Mouse (Mus musculus): Measurements from ENCODE around the gene Cdca3. TPM values are rescaled to one million over a fixed set of nuclear protein-coding genes. Genes with fewer than 3 reads are reported as not detected.

Gene Cdca3
- polyA plus RNA-seq, 1 experiment from 2014 or later, result 187 TPM

GRCm38 (mm10) chr6:124813496-124813895, 15.9 kb upstream of the Cdca3 start:
- H3K27me3 ChIP-seq (ENCODE audit: insufficient read depth, low read length), result no peaks in the 10 kb centered on the region
- peak overlapping the region; percentile 90 for H3K4me2 ChIP-seq (replicated peaks; ENCODE audit: low read depth, low read length)
- peak; percentile 43 for ATAC-seq (ENCODE audit: low FRiP score, low TSS enrichment)
- H3K9me3 ChIP-seq (ENCODE audit: low read length), result no peaks in the 10 kb centered on the region
- under 1% methylated on average over 18 of the region's 18 CpGs for WGBS
- peak overlapping the region; percentile 84 for H3K4me3 ChIP-seq (ENCODE audit: low read length)
- H3K4me1 ChIP-seq (ENCODE audit: insufficient read depth, low read length), result peaks cover 38% of the 10 kb centered on the region
- peak overlapping the region; percentile 91 for H3K9ac ChIP-seq (replicated peaks; ENCODE audit: low read length)
- H3K36me3 ChIP-seq (ENCODE audit: insufficient read depth, low read length), result peaks cover 38% of the 10 kb centered on the region
- peak overlapping the region; percentile 93 for H3K27ac ChIP-seq (ENCODE audit: low read length)

- Histone ChIP-seq H3K27me3 (ENCODE audit: insufficient read depth, low read length) (no peaks in the 10 kb centered on the region), H3K9me3 (ENCODE audit: low read length) (no peaks in the 10 kb centered on the region), H3K36me3 (ENCODE audit: insufficient read depth, low read length) (peaks cover 42% of the 10 kb centered on the region), H3K4me2 (replicated peaks; ENCODE audit: low read depth, low read length) (peak within 1 kb of the TSS; percentile 90), H3K9ac (replicated peaks; ENCODE audit: low read length) (peak within 1 kb of the TSS; percentile 91), H3K27ac (ENCODE audit: low read length) (peak within 1 kb of the TSS; percentile 93), H3K4me3 (ENCODE audit: low read length) (peak within 1 kb of the TSS; percentile 84), H3K4me1 (ENCODE audit: insufficient read depth, low read length) (peaks cover 38% of the 10 kb centered on the region)
- ATAC-seq (ENCODE audit: low FRiP score, low TSS enrichment), result peak; percentile 88
- 0% methylated on average over 22 of the region's 22 CpGs for WGBS
Measured at GRCm38 (mm10) chr6:124813933-124814332, 15.4 kb upstream of the Cdca3 start, which contains the start of gene Tpi1. Gene Tpi1, minus strand, starts transcription at chr6:124814296.

- peaks cover 47% of the 10 kb centered on the region for H3K36me3 ChIP-seq (ENCODE audit: insufficient read depth, low read length)
- H3K9me3 ChIP-seq (ENCODE audit: low read length), result no peaks in the 10 kb centered on the region
- peak overlapping the region; percentile 93 for H3K27ac ChIP-seq (ENCODE audit: low read length)
- ATAC-seq (ENCODE audit: low FRiP score, low TSS enrichment), result peak; percentile 68
- H3K9ac ChIP-seq (replicated peaks; ENCODE audit: low read length), result peak overlapping the region; percentile 33; the same call in 1 of the 2 replicates
- WGBS, result 17% methylated on average over 8 of the region's 8 CpGs
- peak overlapping the region; percentile 84 for H3K4me3 ChIP-seq (ENCODE audit: low read length)
- peaks cover 38% of the 10 kb centered on the region for H3K4me1 ChIP-seq (ENCODE audit: insufficient read depth, low read length)
- H3K27me3 ChIP-seq (ENCODE audit: insufficient read depth, low read length), result no peaks in the 10 kb centered on the region
- H3K4me2 ChIP-seq (replicated peaks; ENCODE audit: low read depth, low read length), result peak overlapping the region; percentile 90
Measured at GRCm38 (mm10) chr6:124814448-124814847, 14.9 kb upstream of the Cdca3 start.

GRCm38 (mm10) chr6:124814858-124815774, 14.2 kb upstream of the Cdca3 start:
- Histone ChIP-seq H3K27ac (ENCODE audit: low read length) (peak overlapping the region; percentile 30; the same call in 1 of the 2 replicates), H3K36me3 (ENCODE audit: insufficient read depth, low read length) (peaks cover 53% of the 10 kb centered on the region), H3K9me3 (ENCODE audit: low read length) (no peaks in the 10 kb centered on the region), H3K4me3 (ENCODE audit: low read length) (no peak overlapping the region), H3K4me2 (replicated peaks; ENCODE audit: low read depth, low read length) (peak overlapping the region; percentile 90), H3K4me1 (ENCODE audit: insufficient read depth, low read length) (peaks cover 31% of the 10 kb centered on the region), H3K9ac (replicated peaks; ENCODE audit: low read length) (no peak overlapping the region), H3K27me3 (ENCODE audit: insufficient read depth, low read length) (no peaks in the 10 kb centered on the region)
- 56% methylated on average over 9 of the region's 9 CpGs for WGBS
- ATAC-seq (ENCODE audit: low FRiP score, low TSS enrichment), result peak; percentile 6; the same call in 1 of the 2 replicates

GRCm38 (mm10) chr6:124816611-124817010, 12.7 kb upstream of the Cdca3 start:
- Histone ChIP-seq H3K9me3 (ENCODE audit: low read length) (no peaks in the 10 kb centered on the region), H3K4me1 (ENCODE audit: insufficient read depth, low read length) (peaks cover 27% of the 10 kb centered on the region), H3K36me3 (ENCODE audit: insufficient read depth, low read length) (peaks cover 65% of the 10 kb centered on the region), H3K27me3 (ENCODE audit: insufficient read depth, low read length) (no peaks in the 10 kb centered on the region), H3K4me2 (replicated peaks; ENCODE audit: low read depth, low read length) (no peak overlapping the region), H3K27ac (ENCODE audit: low read length) (no peak overlapping the region), H3K4me3 (ENCODE audit: low read length) (no peak overlapping the region), H3K9ac (replicated peaks; ENCODE audit: low read length) (no peak overlapping the region)
- ATAC-seq (ENCODE audit: low FRiP score, low TSS enrichment), result no peak
- WGBS, result 85% methylated on average over 4 of the region's 4 CpGs

GRCm38 (mm10) chr6:124817125-124817524, 12.2 kb upstream of the Cdca3 start:
- no peak overlapping the region for H3K27ac ChIP-seq (ENCODE audit: low read length)
- no peak overlapping the region for H3K4me3 ChIP-seq (ENCODE audit: low read length)
- H3K9me3 ChIP-seq (ENCODE audit: low read length), result no peaks in the 10 kb centered on the region
- no peak overlapping the region for H3K9ac ChIP-seq (replicated peaks; ENCODE audit: low read length)
- ATAC-seq (ENCODE audit: low FRiP score, low TSS enrichment), result no peak
- peaks cover 22% of the 10 kb centered on the region for H3K4me1 ChIP-seq (ENCODE audit: insufficient read depth, low read length)
- H3K27me3 ChIP-seq (ENCODE audit: insufficient read depth, low read length), result no peaks in the 10 kb centered on the region
- peaks cover 65% of the 10 kb centered on the region for H3K36me3 ChIP-seq (ENCODE audit: insufficient read depth, low read length)
- WGBS, result 93% methylated on average over 11 of the region's 11 CpGs
- no peak overlapping the region for H3K4me2 ChIP-seq (replicated peaks; ENCODE audit: low read depth, low read length)

GRCm38 (mm10) chr6:124817563-124817962, 11.8 kb upstream of the Cdca3 start:
- H3K9me3 ChIP-seq (ENCODE audit: low read length), result no peaks in the 10 kb centered on the region
- 93% methylated on average over 8 of the region's 8 CpGs for WGBS
- H3K27ac ChIP-seq (ENCODE audit: low read length), result no peak overlapping the region
- no peak overlapping the region for H3K4me3 ChIP-seq (ENCODE audit: low read length)
- no peaks in the 10 kb centered on the region for H3K27me3 ChIP-seq (ENCODE audit: insufficient read depth, low read length)
- peaks cover 67% of the 10 kb centered on the region for H3K36me3 ChIP-seq (ENCODE audit: insufficient read depth, low read length)
- no peak overlapping the region for H3K4me2 ChIP-seq (replicated peaks; ENCODE audit: low read depth, low read length)
- no peak for ATAC-seq (ENCODE audit: low FRiP score, low TSS enrichment)
- no peak overlapping the region for H3K9ac ChIP-seq (replicated peaks; ENCODE audit: low read length)
- H3K4me1 ChIP-seq (ENCODE audit: insufficient read depth, low read length), result peaks cover 18% of the 10 kb centered on the region

DNA sequence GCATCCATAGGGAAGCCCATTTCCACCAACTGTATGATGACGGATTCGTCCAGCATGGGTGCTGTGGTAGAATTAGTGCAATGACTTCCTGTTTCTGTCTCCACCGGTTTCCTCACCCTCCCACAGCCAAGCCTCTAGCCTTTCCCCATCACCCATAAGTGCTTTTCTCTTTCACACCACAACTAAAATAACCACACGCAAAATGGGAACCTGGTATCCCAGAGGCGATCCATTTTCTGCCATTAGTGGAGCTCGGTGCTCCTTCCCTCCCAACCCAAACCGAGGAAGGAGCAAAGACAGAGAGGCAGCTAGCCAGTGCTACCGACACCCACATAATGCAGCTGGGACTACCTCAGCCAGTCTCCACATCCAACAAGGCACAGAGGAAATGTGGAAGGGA, 11.4 kb upstream of the Cdca3 start:
- Histone ChIP-seq H3K4me2 (replicated peaks; ENCODE audit: low read depth, low read length) (no peak overlapping the region), H3K36me3 (ENCODE audit: insufficient read depth, low read length) (peaks cover 71% of the 10 kb centered on the region), H3K9ac (replicated peaks; ENCODE audit: low read length) (no peak overlapping the region), H3K27me3 (ENCODE audit: insufficient read depth, low read length) (no peaks in the 10 kb centered on the region), H3K4me3 (ENCODE audit: low read length) (no peak overlapping the region), H3K27ac (ENCODE audit: low read length) (no peak overlapping the region), H3K4me1 (ENCODE audit: insufficient read depth, low read length) (peaks cover 14% of the 10 kb centered on the region), H3K9me3 (ENCODE audit: low read length) (no peaks in the 10 kb centered on the region)
- ATAC-seq (ENCODE audit: low FRiP score, low TSS enrichment), result no peak
- 85% methylated on average over 8 of the region's 8 CpGs for WGBS

GRCm38 (mm10) chr6:124820891-124821290, 8.5 kb upstream of the Cdca3 start:
- H3K27ac ChIP-seq (ENCODE audit: low read length), result no peak overlapping the region
- no peaks in the 10 kb centered on the region for H3K4me1 ChIP-seq (ENCODE audit: insufficient read depth, low read length)
- no peaks in the 10 kb centered on the region for H3K27me3 ChIP-seq (ENCODE audit: insufficient read depth, low read length)
- H3K4me3 ChIP-seq (ENCODE audit: low read length), result no peak overlapping the region
- 92% methylated on average over 5 of the region's 5 CpGs for WGBS
- H3K9me3 ChIP-seq (ENCODE audit: low read length), result no peaks in the 10 kb centered on the region
- H3K36me3 ChIP-seq (ENCODE audit: insufficient read depth, low read length), result peaks cover 93% of the 10 kb centered on the region
- H3K4me2 ChIP-seq (replicated peaks; ENCODE audit: low read depth, low read length), result no peak overlapping the region
- H3K9ac ChIP-seq (replicated peaks; ENCODE audit: low read length), result no peak overlapping the region
- no peak for ATAC-seq (ENCODE audit: low FRiP score, low TSS enrichment)

- Histone ChIP-seq H3K9me3 (ENCODE audit: low read length) (no peaks in the 10 kb centered on the region), H3K27ac (ENCODE audit: low read length) (no peak overlapping the region), H3K4me1 (ENCODE audit: insufficient read depth, low read length) (no peaks in the 10 kb centered on the region), H3K36me3 (ENCODE audit: insufficient read depth, low read length) (peaks cover 87% of the 10 kb centered on the region), H3K4me2 (replicated peaks; ENCODE audit: low read depth, low read length) (no peak overlapping the region), H3K9ac (replicated peaks; ENCODE audit: low read length) (no peak overlapping the region), H3K4me3 (ENCODE audit: low read length) (no peak overlapping the region), H3K27me3 (ENCODE audit: insufficient read depth, low read length) (no peaks in the 10 kb centered on the region)
- 89% methylated on average over 4 of the region's 4 CpGs for WGBS
- no peak for ATAC-seq (ENCODE audit: low FRiP score, low TSS enrichment)
Measured at GRCm38 (mm10) chr6:124822049-124822448, 7.3 kb upstream of the Cdca3 start.

Measured in kidney, embryonic 16.5 days (tissue).